Mouse (Mus musculus) liver, embryonic 14.5 days (tissue): Measurements from ENCODE around the gene Lrrc10. TPM values are rescaled to one million over a fixed set of nuclear protein-coding genes. Genes with fewer than 3 reads are reported as not detected.

ENCODE experiments used
- ATAC-seq: fragments of 200-750 bp; cut with Nextera tagmentation; 2 replicates; pipeline ENCODE4 v1.8.0; 2017; ENCODE audit warnings: moderate number of reproducible peaks, mild to moderate bottlenecking, moderate library complexity; ENCODE audit not compliant: insufficient read depth
- DNase-seq, 3 experiments: peaks; one replicate each; pipeline ENCODE4 v3.0.0-alpha.2; 2012 to 2013; ENCODE audit warnings: low read depth in 3 of 3, low spot score in 3 of 3
- H3K27ac ChIP-seq: fragments of 300-500 bp; sonication (generic); 2 replicates; pipeline ENCODE4 v1.5.1; 2014; ENCODE audit warnings: moderate library complexity, mild to moderate bottlenecking, control low read depth, inconsistent platforms
- H3K27me3 ChIP-seq: fragments of 300-500 bp; sonication (generic); 2 replicates; pipeline ENCODE4 v1.6.1; 2014; ENCODE audit warnings: mild to moderate bottlenecking, low read length, moderate library complexity; ENCODE audit not compliant: control insufficient read depth, insufficient read depth
- H3K36me3 ChIP-seq: fragments of 300-500 bp; sonication (generic); replicated peaks from 2 replicates; pipeline ENCODE4 v1.6.1; 2014; ENCODE audit warnings: low read depth; ENCODE audit not compliant: control insufficient read depth, insufficient read depth
- H3K4me1 ChIP-seq, 2 experiments: fragments of 200-500 bp in 1 of 2; fragments of 300-500 bp in 1 of 2; sonication (generic) in 1 of 2; replicated peaks; 2 replicates each; pipeline ENCODE4 v1.6.1; 2012 to 2014; ENCODE audit warnings: antibody characterized with exemption in 1 of 2, inconsistent platforms in 1 of 2, low read length in 1 of 2; ENCODE audit not compliant: control insufficient read depth in 2 of 2, insufficient read depth in 2 of 2
- H3K4me2 ChIP-seq: fragments of 300-500 bp; sonication (generic); 2 replicates; pipeline ENCODE4 v1.6.1; 2014; ENCODE audit warnings: low read depth, mild to moderate bottlenecking, control low read depth, moderate library complexity
- H3K4me3 ChIP-seq, 2 experiments: fragments of 200-500 bp in 1 of 2; fragments of 300-500 bp in 1 of 2; sonication (generic) in 1 of 2; 2 replicates each; pipeline ENCODE4 v1.5.1; 2012 to 2014; ENCODE audit warnings: low read depth in 2 of 2, low read length in 2 of 2, mild to moderate bottlenecking in 2 of 2, control low read depth in 1 of 2, inconsistent platforms in 1 of 2, moderate library complexity in 1 of 2; ENCODE audit not compliant: insufficient read depth in 1 of 2
- H3K9ac ChIP-seq: fragments of 300-500 bp; sonication (generic); replicated peaks from 2 replicates; pipeline ENCODE4 v1.6.1; 2014; ENCODE audit warnings: mild to moderate bottlenecking, control low read depth, moderate library complexity
- H3K9me3 ChIP-seq: fragments of 300-500 bp; sonication (generic); 2 replicates; pipeline ENCODE4 v1.6.1; 2016; ENCODE audit warnings: low read length, mixed read lengths; ENCODE audit not compliant: control insufficient read depth
- CTCF ChIP-seq: IDR thresholded peaks from 2 replicates; pipeline ENCODE4 v1.5.1; 2016; ENCODE audit warnings: antibody characterized with exemption, low read depth, control low read depth
- EP300 ChIP-seq: IDR thresholded peaks from 2 replicates; pipeline ENCODE4 v1.6.1; 2016; ENCODE audit warnings: antibody characterized with exemption, low read depth
- WGBS: fragments of 180-500 bp; shearing (Covaris S2); extraction: QIAGEN DNeasy Blood & Tissue Kit; methylation state at CpG from one replicate; pipeline ENCODE4 v1.1.7; 2014; ENCODE audit not compliant: insufficient replicate concordance; 5-methylcytosine and 5-hydroxymethylcytosine counted together
- polyA plus RNA-seq, 2 experiments: library from polyadenylated mRNA; depleted of rRNA in 1 of 2; stranded (reverse) in 1 of 2; unstranded in 1 of 2; fragments of >200 nt; fragmentation: Nextera tagmentation in 1 of 2; extraction: Ambion mirVana in 1 of 2; gene quantifications; 2 replicates each; pipeline versions ENCODE4 v1.2.1 to v1.2.3; 2012 to 2014

The Lrrc10 gene
- polyA plus RNA-seq, 2 experiments, result not detected

GRCm38 (mm10) chr10:117049253-117049652, 4.1 kb downstream of the Lrrc10 start:
- DNase-seq, result no peak
- Histone ChIP-seq H3K4me1 (peaks cover 0 to under 1% of the 10 kb centered on the region in 2 experiments; a peak in 1 of 4 replicates), H3K9ac (no peak overlapping the region), H3K27me3 (no peaks in the 10 kb centered on the region), H3K9me3 (no peaks in the 10 kb centered on the region), H3K27ac (no peak overlapping the region), H3K4me3 (no peak overlapping the region), H3K4me2 (no peak overlapping the region), H3K36me3 (peaks cover 48% of the 10 kb centered on the region)
- 69% methylated on average over 4 of the region's 4 CpGs for WGBS
- ATAC-seq, result no peak
- TF ChIP-seq EP300, result no peak
- no peak for TF ChIP-seq CTCF

- Histone ChIP-seq H3K4me2 (no peak overlapping the region), H3K27me3 (no peaks in the 10 kb centered on the region), H3K4me1 (no peaks in the 10 kb centered on the region; a peak in 1 of 4 replicates), H3K27ac (no peak overlapping the region), H3K4me3 (no peak overlapping the region), H3K9me3 (no peaks in the 10 kb centered on the region), H3K36me3 (peaks cover 57% of the 10 kb centered on the region), H3K9ac (no peak overlapping the region)
- WGBS, result 67% methylated on average over 4 of the region's 4 CpGs
- DNase-seq, result no peak
- TF ChIP-seq EP300 (no peak), CTCF (no peak)
- ATAC-seq, result no peak
Measured at GRCm38 (mm10) chr10:117049961-117050597, 4.9 kb downstream of the Lrrc10 start.

GRCm38 (mm10) chr10:117055668-117056067, 10.5 kb downstream of the Lrrc10 start:
- ATAC-seq, result no peak
- DNase-seq, result no peak
- H3K4me2 ChIP-seq, result no peak overlapping the region
- WGBS, result 73% methylated on average over 4 of the region's 4 CpGs
- no peaks in the 10 kb centered on the region for H3K4me1 ChIP-seq
- peaks cover 99% of the 10 kb centered on the region for H3K36me3 ChIP-seq
- no peak overlapping the region for H3K27ac ChIP-seq
- H3K9ac ChIP-seq, result no peak overlapping the region
- TF ChIP-seq EP300 (no peak), CTCF (0 out of 2 replicates have a peak, but pooled peaks have one; percentile 37)
- no peak overlapping the region for H3K4me3 ChIP-seq
- H3K9me3 ChIP-seq, result no peaks in the 10 kb centered on the region
- no peaks in the 10 kb centered on the region for H3K27me3 ChIP-seq

- TF ChIP-seq EP300, result no peak
- H3K4me3 ChIP-seq, result peak overlapping the region; percentile 85
- H3K9ac ChIP-seq, result peak overlapping the region; percentile 80
- no peaks in the 10 kb centered on the region for H3K27me3 ChIP-seq
- no peaks in the 10 kb centered on the region; a peak in 2 of 4 replicates for H3K4me1 ChIP-seq
- no peak for DNase-seq
- H3K27ac ChIP-seq, result peak overlapping the region; percentile 76
- H3K9me3 ChIP-seq, result no peaks in the 10 kb centered on the region
- peaks cover 42% of the 10 kb centered on the region for H3K36me3 ChIP-seq
- H3K4me2 ChIP-seq, result peak overlapping the region; percentile 80
- WGBS, result 1% methylated on average over 15 of the region's 15 CpGs
- peak; percentile 48 for ATAC-seq
Measured at GRCm38 (mm10) chr10:117062894-117063253, 17.7 kb downstream of the Lrrc10 start.

- TF ChIP-seq EP300 (no peak; the same call in 1 of the 2 replicates), CTCF (no peak; the same call in 1 of the 2 replicates)
- H3K27me3 ChIP-seq, result no peaks in the 10 kb centered on the region
- H3K36me3 ChIP-seq, result peaks cover 36% of the 10 kb centered on the region
- no peaks in the 10 kb centered on the region; a peak in 2 of 4 replicates for H3K4me1 ChIP-seq
- peak; percentile 91 for ATAC-seq
- peak; percentile 90 to 92 (median 91) for DNase-seq
- WGBS, result 0% methylated on average over 68 of the region's 68 CpGs
- peak within 1 kb of the TSS; percentile 85 for H3K4me3 ChIP-seq
- no peaks in the 10 kb centered on the region for H3K9me3 ChIP-seq
- H3K9ac ChIP-seq, result peak within 1 kb of the TSS; percentile 80
- peak within 1 kb of the TSS; percentile 76 for H3K27ac ChIP-seq
- peak within 1 kb of the TSS; percentile 80 for H3K4me2 ChIP-seq
Measured at GRCm38 (mm10) chr10:117063254-117064021, 18.3 kb downstream of the Lrrc10 start, which contains the start of gene Cct2. Gene Cct2 (minus strand): TSS chr10:117063814.
